Mouse (Mus musculus) cerebellum, adult 2 months (tissue): ENCODE data around the gene Cda.

ENCODE experiments used
- CTCF ChIP-seq: fragments of 200-500 bp; IDR thresholded peaks from 2 replicates; pipeline ENCODE4 v1.5.1; 2011; ENCODE audit warnings: low read depth, mild to moderate bottlenecking, control low read depth, low read length, moderate library complexity, borderline replicate concordance; ENCODE audit not compliant: insufficient read depth
- POLR2A ChIP-seq: fragments of 200-500 bp; IDR thresholded peaks from 2 replicates; pipeline ENCODE4 v1.6.1; 2011; ENCODE audit warnings: low read length, control low read depth, borderline replicate concordance; ENCODE audit not compliant: insufficient read depth

- no peak for TF ChIP-seq CTCF
- TF ChIP-seq POLR2A, result no peak
Measured at GRCm38 (mm10) chr4:138323753-138324152, 44.0 kb downstream of the Cda start.
